Mouse (Mus musculus) kidney, postnatal 0 days (tissue): Measurements from ENCODE around the gene Armc2. TPM values are rescaled to one million over a fixed set of nuclear protein-coding genes. Genes with fewer than 3 reads are reported as not detected.

ENCODE experiments used
- ATAC-seq: fragments of 200-750 bp; cut with Nextera tagmentation; replicated peaks from 2 replicates; pipeline ENCODE4 v1.8.0; 2017; ENCODE audit warnings: low read depth, moderate number of reproducible peaks, moderate TSS enrichment, moderate library complexity; ENCODE audit not compliant: low FRiP score
- DNase-seq: peaks from one replicate; pipeline ENCODE4 v3.0.0-alpha.2; 2016; ENCODE audit warnings: low spot score
- H3K27ac ChIP-seq: fragments of 300-500 bp; sonication (generic); 2 replicates; pipeline ENCODE4 v1.5.1; 2014; ENCODE audit warnings: mild to moderate bottlenecking
- H3K27me3 ChIP-seq: fragments of 300-500 bp; sonication (generic); 2 replicates; pipeline ENCODE4 v1.6.1; 2014; ENCODE audit warnings: low read length, mixed read lengths; ENCODE audit not compliant: insufficient read depth
- H3K36me3 ChIP-seq: fragments of 300-500 bp; sonication (generic); 2 replicates; pipeline ENCODE4 v1.6.1; 2014; ENCODE audit warnings: low read length, mixed read lengths; ENCODE audit not compliant: insufficient read depth
- H3K4me1 ChIP-seq: fragments of 300-500 bp; sonication (generic); replicated peaks from 2 replicates; pipeline ENCODE4 v1.6.1; 2014; ENCODE audit warnings: antibody characterized with exemption, low read length, mixed read lengths; ENCODE audit not compliant: insufficient read depth
- H3K4me2 ChIP-seq: fragments of 300-500 bp; sonication (generic); 2 replicates; pipeline ENCODE4 v1.6.1; 2014; ENCODE audit warnings: mild to moderate bottlenecking, low read length, moderate library complexity, mixed read lengths
- H3K4me3 ChIP-seq: fragments of 300-500 bp; sonication (generic); replicated peaks from 2 replicates; pipeline ENCODE4 v1.5.1; 2014; ENCODE audit warnings: low read depth, low read length
- H3K9ac ChIP-seq: fragments of 300-500 bp; sonication (generic); 2 replicates; pipeline ENCODE4 v1.6.1; 2014; ENCODE audit warnings: low read depth, low read length
- H3K9me3 ChIP-seq: fragments of 300-500 bp; sonication (generic); replicated peaks from 2 replicates; pipeline ENCODE4 v1.6.1; 2016; ENCODE audit warnings: low read length, inconsistent platforms, mixed read lengths
- CTCF ChIP-seq: IDR thresholded peaks from 2 replicates; pipeline ENCODE4 v1.5.1; 2016; ENCODE audit warnings: antibody characterized with exemption, low read depth, mild to moderate bottlenecking, moderate library complexity
- WGBS: fragments of 180-500 bp; shearing (Covaris S2); extraction: QIAGEN DNeasy Blood & Tissue Kit; methylation state at CpG from one replicate; pipeline ENCODE4 v1.1.7; 2014; 5-methylcytosine and 5-hydroxymethylcytosine counted together
- polyA plus RNA-seq: library from polyadenylated mRNA; unstranded; fragments of >200 nt; fragmentation: Nextera tagmentation; extraction: Ambion mirVana; gene quantifications from 2 replicates; pipeline ENCODE4 v1.2.1, GENCODE M21; 2015

Armc2 gene
- polyA plus RNA-seq, 1 experiment from 2014 or later: 0.71 TPM

DNA sequence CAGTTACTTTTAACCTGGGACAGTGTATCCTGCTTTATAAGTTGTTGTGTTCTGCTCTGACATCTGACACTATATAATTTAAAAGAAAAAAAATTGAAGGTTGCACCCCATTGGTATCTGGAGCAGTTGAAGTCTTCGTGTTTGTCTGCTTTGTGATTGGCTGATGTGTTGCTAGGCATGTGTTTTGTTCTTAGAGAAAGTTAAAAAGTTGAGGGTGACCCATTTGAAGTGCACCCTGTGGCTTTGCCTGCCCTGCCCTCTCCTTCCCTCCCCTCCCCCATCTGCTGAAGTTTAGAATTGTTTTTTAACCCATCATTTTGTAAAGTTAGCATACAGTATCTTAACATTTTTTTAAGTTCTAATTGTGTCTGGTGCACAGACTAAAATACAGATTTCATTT lies 137.5 kb downstream of the Armc2 start:
- Histone ChIP-seq H3K9me3 (no peaks in the 10 kb centered on the region), H3K4me1 (peaks cover 14% of the 10 kb centered on the region; the same call in 1 of the 2 replicates), H3K4me3 (no peak overlapping the region), H3K27me3 (no peaks in the 10 kb centered on the region), H3K36me3 (no peaks in the 10 kb centered on the region), H3K27ac (no peak overlapping the region), H3K9ac (no peak overlapping the region), H3K4me2 (no peak overlapping the region)
- ATAC-seq (no peak), DNase-seq (no peak)
- 26% methylated on average over 1 of the region's 1 CpGs for WGBS
- TF ChIP-seq CTCF: no peak

DNA sequence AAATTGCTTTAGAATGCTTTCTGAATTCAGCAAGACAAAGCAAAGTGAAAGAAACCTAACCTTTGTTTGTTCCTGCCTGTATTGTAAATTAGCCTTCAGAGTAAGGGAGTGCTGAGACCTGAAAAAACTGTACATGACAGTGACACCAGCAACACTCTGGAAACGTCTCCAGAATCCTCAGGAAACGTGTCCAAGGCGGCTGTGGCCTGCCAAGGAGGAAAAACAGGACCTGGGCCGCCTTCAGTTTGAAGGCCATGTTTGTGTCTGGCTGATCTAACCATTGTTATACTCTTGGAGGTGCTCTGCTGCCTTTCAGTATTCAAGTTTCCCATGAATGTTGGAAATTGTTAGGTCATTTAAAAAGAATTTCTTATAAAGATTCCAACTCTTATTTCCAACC lies 138.0 kb downstream of the Armc2 start:
- TF ChIP-seq CTCF: no peak
- H3K4me3 ChIP-seq: no peak overlapping the region
- no peaks in the 10 kb centered on the region for H3K9me3 ChIP-seq
- no peak for DNase-seq
- no peaks in the 10 kb centered on the region for H3K27me3 ChIP-seq
- no peak overlapping the region for H3K4me2 ChIP-seq
- 39% methylated on average over 4 of the region's 4 CpGs for WGBS
- H3K9ac ChIP-seq: no peak overlapping the region
- peaks cover 14% of the 10 kb centered on the region; the same call in 1 of the 2 replicates for H3K4me1 ChIP-seq
- 0 out of 2 replicates have a peak overlapping the region, but pooled peaks have one; percentile 4 for H3K27ac ChIP-seq
- no peaks in the 10 kb centered on the region for H3K36me3 ChIP-seq
- no peak for ATAC-seq

DNA sequence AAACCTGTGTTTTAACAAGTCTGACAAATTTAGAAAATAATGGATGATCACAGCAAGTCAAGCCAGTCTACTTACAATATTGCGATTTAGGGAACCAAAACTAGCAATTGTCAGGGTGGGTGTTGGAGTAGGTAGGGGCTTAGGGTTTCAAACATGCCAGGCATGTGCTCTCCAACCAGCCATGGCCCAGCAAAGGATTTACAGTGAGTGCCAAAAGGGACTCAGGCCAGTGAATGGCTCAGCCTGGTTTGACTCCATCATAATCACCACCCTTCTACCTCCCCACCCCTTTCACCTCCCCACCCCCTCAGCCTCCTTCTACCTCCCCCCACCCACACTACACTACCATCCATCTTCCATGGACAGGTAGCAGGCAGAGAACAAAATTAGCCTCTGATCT lies 138.6 kb downstream of the Armc2 start:
- H3K27me3 ChIP-seq: no peaks in the 10 kb centered on the region
- H3K9ac ChIP-seq: no peak overlapping the region
- WGBS: 74% methylated on average over 1 of the region's 1 CpGs
- no peak overlapping the region for H3K4me3 ChIP-seq
- no peak overlapping the region for H3K4me2 ChIP-seq
- ATAC-seq (no peak), DNase-seq (no peak)
- H3K4me1 ChIP-seq: peaks cover 11% of the 10 kb centered on the region; the same call in 1 of the 2 replicates
- no peak for TF ChIP-seq CTCF
- H3K36me3 ChIP-seq: no peaks in the 10 kb centered on the region
- H3K9me3 ChIP-seq: no peaks in the 10 kb centered on the region
- H3K27ac ChIP-seq: 0 out of 2 replicates have a peak overlapping the region, but pooled peaks have one; percentile 4

DNA sequence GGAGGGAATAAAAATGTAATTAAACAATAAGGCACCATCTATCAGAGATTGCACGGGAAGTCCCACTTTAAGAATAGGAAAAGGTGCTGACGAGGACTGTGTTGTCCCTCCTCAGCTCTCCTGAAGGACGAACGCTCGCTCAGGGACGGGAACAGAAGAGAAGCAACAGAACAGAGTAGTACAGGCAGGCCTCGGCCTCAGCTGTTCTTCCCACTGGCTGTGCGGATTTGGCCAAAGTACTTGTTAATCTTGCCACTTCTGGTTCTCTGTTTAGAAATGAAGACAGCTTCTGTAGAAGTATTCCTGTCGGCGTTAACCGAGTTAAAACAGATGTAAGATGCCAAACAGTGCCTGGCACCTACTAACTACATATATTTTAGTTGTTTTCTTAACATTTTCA lies 139.9 kb downstream of the Armc2 start:
- no peaks in the 10 kb centered on the region for H3K27me3 ChIP-seq
- ATAC-seq (no peak), DNase-seq (no peak)
- H3K4me1 ChIP-seq: peaks cover 11% of the 10 kb centered on the region; the same call in 1 of the 2 replicates
- no peak overlapping the region for H3K9ac ChIP-seq
- H3K4me3 ChIP-seq: no peak overlapping the region
- no peak overlapping the region for H3K27ac ChIP-seq
- H3K4me2 ChIP-seq: no peak overlapping the region
- TF ChIP-seq CTCF: no peak
- H3K36me3 ChIP-seq: no peaks in the 10 kb centered on the region
- H3K9me3 ChIP-seq: no peaks in the 10 kb centered on the region
- WGBS: 96% methylated on average over 11 of the region's 11 CpGs

DNA sequence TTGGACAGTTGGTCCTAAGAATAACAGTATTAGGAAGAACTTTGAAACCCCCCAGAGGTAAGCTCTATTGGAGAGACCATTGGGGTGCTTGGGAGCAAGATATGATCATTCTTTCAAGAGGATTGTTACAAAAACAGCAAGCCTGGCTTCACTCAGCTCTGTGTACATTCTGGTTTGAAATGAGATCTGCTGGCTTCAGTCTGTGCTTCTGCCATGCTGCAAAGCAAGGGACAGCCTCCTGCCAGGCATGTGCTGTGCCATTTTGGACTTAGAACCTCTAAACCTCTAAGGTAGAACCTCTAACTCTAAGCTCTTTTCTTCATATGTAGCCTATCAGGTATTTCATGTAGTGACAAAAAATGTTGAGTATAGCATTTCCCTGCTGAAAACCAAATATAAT lies 142.6 kb downstream of the Armc2 start:
- H3K4me2 ChIP-seq: no peak overlapping the region
- H3K36me3 ChIP-seq: no peaks in the 10 kb centered on the region
- no peak overlapping the region for H3K4me3 ChIP-seq
- no peaks in the 10 kb centered on the region for H3K27me3 ChIP-seq
- no peak overlapping the region for H3K9ac ChIP-seq
- ATAC-seq: no peak
- no peaks in the 10 kb centered on the region for H3K9me3 ChIP-seq
- no peak for TF ChIP-seq CTCF
- DNase-seq: no peak
- no peaks in the 10 kb centered on the region for H3K4me1 ChIP-seq
- H3K27ac ChIP-seq: no peak overlapping the region

DNA sequence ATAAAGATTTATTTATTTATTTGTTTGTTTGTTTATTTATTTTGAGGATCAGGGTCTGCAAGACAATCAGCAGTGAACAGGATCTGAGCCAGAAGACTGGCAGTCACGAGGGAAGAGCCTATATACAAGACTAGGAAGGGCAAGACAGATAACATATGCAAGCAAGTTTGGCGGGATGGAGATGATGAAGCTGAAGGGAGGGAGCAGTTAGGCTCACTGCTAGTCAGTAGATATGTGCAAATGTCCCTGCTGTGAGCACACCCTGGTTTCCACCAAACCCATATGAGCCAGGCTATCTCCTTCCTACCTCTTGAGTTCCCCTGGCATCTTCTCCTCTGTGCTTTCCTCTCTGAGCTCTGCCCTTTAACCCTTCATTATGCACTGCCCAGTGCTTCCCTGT lies 146.7 kb downstream of the Armc2 start:
- 77% methylated on average over 2 of the region's 2 CpGs for WGBS
- Histone ChIP-seq H3K4me2 (no peak overlapping the region), H3K9me3 (no peaks in the 10 kb centered on the region), H3K9ac (no peak overlapping the region), H3K27me3 (no peaks in the 10 kb centered on the region), H3K4me3 (no peak overlapping the region), H3K27ac (no peak overlapping the region), H3K4me1 (peaks cover 5% of the 10 kb centered on the region; the same call in 1 of the 2 replicates), H3K36me3 (no peaks in the 10 kb centered on the region)
- DNase-seq (no peak), ATAC-seq (no peak)
- no peak for TF ChIP-seq CTCF

DNA sequence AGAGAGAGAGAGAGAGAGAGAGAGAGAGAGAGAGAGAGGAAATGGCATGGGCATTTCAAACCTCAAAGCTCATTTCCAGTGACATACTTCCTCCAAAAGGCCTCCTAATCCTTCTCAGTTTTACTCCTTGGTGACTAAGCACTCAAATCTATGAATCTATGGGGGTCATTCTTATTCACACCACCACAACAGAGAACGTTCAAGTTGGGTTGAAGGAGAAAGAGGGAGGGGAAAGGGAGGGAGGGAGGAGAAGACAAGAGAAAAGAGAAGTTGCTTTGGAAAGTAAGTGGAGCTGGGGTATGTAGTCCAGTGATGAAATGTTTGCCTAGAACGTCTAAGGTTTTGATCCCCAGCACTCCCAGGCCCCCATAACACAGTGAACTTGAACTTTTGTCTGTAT lies 148.1 kb downstream of the Armc2 start:
- Histone ChIP-seq H3K27ac (no peak overlapping the region), H3K9me3 (no peaks in the 10 kb centered on the region), H3K27me3 (no peaks in the 10 kb centered on the region), H3K4me1 (peaks cover 9% of the 10 kb centered on the region), H3K4me3 (no peak overlapping the region), H3K9ac (no peak overlapping the region), H3K36me3 (no peaks in the 10 kb centered on the region), H3K4me2 (no peak overlapping the region)
- 52% methylated on average over 2 of the region's 2 CpGs for WGBS
- no peak for TF ChIP-seq CTCF
- no peak for ATAC-seq
- DNase-seq: no peak
